Mouse (Mus musculus): Measurements from ENCODE around the gene Ptar1.
"Not testable (repeated sequence)": the region's sequence is repeated elsewhere in the genome, so short reads cannot be mapped to it uniquely, and the experiment has no call there.

Gene Ptar1

DNA sequence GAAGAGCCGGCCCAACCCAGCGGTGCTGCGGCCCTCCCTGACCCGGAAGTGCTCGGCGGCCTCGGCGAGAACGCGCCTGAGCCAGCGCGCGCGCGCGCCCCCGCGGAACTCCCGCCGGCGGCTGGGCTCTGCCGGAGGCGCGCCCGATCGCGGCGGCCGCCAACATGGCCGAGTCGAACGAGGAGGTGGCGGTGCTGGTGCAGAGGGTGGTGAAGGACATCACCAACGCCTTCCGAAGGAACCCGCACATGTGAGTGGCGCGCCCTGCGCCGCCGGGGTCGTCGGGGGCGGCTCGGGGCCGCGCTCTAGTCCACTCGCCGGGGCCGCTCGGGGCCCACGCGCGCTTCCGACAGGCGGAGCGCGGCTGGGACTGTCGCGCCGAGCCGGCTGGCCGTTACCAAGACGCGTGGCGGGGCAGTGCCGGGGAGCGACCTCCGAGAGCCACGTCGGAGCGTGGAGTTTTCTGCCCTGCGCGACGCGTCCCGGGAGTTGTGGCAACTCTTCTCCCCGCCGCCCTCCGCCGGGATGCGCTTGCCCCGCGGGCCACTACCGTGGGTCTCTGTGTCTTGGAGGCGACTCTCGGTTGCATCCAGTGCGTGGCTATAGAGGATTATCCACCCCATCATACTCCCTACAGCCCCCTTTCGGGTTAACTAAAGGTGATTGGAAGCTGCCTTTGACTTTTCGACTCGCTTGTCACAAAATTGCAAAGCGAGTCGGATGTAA, at the start of gene Ptar1:
Ptar1 (plus strand) TSS at position 134 of the 726 bp plus-strand sequence.
- peak; percentile 82 for DNase-seq (ENCODE audit: low spot score)

DNA sequence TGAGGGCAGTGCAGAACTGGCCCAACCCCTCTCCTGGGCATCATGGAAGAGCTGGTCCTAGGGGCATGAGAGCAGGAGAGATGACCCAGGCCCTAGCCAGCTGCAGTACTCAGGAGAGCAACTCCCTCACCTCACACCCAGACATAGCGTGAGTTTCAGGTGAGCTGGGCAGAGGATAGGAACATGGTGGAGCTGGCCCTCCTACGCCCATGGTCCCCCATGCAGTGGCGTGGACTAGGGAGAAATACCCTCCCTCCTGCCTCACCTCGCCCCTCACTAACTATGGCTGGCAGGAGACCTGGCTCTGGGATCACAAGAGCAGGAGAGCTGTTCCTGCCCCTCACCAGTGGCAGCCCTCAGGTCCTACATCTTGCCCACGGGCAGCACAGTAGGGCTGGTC, 43.4 kb upstream of the Ptar1 start:
- DNase-seq (ENCODE audit: low spot score), result no peak

DNA sequence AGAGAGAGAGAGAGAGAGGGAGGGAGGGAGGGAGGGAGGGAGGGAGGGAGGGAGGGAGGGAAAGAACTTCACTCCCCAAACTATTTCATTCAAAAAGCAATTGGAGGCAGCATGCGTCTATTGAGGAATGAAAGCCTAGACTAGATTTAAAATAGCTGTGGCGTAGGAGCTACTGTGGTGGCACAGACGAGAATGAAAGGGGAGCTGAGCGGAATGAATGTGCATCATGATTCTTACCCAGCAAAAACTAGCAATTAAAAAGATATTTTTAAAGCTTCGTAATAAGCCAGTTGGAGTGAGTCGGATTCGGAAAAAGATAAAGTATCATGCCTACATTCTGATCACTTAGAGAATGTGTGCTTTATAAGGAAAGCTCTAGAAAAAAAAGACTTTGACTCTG, 41.9 kb upstream of the Ptar1 start:
- no peak for DNase-seq (ENCODE audit: low spot score)

DNA sequence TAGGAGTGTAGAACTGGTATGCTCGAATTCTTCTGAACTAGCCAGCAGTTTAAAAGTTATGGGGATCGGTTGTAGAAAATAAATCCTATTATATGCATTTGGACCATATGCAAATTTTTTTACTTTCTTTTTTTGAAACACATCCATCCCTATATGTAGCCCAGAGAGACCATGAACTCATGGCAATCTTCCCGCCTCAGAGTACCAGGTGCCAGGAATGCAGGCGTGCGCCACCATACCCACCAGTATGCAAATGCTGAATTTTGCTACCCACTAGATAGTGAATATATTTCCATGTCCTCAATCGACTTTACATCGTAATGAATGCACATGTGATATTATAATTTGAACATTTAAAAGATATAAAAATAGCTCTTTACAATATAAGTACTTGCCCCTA, 39.9 kb upstream of the Ptar1 start:
- no peak for DNase-seq (ENCODE audit: low spot score)

DNA sequence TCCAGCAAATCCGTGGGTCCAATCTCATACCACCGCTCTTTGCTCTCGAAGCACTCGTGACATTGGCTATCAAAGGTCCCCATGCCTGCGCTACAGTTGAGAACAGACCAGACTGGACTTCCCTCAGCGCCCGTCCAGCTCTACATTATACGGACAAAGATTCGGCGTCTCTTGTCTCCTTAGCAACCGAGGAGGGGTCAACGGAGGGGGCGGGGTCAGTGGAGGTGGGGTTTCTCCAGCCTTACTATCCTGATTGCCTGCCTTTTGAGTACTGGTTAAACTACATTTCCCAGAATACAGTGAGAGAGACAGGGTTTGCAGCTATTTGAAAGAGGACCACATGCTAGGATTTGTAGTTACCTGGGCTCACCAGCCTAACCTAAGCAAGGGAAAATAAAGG, 34.6 kb upstream of the Ptar1 start, which contains the start of gene 1700028P14Rik:
1700028P14Rik (minus strand) TSS at position 169 of the 400 bp plus-strand sequence.
- no peak for DNase-seq (ENCODE audit: low spot score)

DNA sequence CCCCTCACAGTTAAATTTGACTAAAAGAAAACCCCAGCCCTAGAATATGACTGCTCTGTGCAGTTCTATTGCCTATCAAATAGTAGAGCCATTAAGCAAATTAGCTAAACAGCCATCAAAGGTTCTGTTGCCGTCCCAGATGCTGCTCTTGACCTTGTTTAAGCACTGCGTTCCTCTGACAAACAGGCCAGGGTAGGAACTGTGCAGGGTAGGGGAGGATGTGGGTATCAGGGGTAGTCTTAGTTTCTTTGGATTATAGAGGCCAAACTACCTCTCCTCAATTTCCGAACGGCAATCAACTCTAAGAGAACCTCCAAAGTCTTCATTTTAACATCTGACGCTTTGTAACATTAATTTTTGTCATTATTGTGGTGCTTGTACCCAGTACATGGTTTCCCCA, 34.1 kb upstream of the Ptar1 start:
- no peak for DNase-seq (ENCODE audit: low spot score)

DNA sequence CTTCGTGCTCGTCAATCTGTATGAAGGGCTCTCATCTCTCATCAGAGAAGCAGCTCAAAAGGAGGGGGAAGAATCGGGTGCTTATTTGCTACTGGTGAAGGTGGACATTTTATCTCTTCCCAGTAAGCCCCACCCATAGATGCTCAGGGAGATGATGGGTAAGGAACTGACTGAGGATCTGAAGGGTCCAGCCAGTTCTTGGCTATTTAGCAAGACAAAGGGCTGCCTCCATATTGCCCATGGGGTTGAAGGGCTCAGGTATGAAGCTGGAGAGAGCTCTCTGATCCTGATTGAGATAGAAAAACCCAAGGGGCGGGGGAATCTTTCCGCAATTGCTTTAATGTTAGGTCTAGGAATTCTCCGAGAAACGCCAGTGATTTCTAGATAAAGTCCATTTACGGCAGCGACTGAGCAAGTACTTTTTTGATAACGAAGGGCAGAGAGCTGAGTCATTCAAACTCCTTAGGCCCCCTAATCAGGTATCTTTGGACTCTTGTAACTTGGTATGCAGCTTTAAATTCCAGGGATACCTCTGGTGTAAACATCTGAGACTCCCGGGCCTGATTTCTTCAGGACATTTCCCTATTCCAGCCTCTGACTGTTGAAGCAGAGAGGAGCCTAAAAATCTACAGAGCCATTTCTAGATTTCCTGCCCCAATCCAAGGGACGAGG, 29.8 kb upstream of the Ptar1 start:
- DNase-seq (ENCODE audit: low spot score), result no peak

DNA sequence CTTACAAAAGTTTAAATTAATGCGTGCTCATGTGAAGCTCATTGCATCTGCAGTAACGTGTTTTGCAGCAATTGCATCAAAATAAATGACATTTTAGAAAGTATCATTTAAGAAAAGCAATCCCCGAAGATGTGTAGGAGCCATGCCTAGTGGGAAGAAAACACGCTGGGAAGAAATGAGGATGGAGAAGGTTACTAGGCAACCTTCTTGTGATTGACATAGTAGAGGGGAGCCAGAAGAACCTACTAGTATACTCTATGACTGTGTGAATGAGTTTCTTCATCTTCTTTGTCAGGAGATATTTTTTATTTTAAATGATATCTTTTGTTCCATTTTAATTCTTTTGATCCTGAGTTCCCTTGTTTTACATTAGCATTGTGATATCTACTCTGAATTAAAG, 28.9 kb upstream of the Ptar1 start:
- DNase-seq (ENCODE audit: low spot score), result no peak

DNA sequence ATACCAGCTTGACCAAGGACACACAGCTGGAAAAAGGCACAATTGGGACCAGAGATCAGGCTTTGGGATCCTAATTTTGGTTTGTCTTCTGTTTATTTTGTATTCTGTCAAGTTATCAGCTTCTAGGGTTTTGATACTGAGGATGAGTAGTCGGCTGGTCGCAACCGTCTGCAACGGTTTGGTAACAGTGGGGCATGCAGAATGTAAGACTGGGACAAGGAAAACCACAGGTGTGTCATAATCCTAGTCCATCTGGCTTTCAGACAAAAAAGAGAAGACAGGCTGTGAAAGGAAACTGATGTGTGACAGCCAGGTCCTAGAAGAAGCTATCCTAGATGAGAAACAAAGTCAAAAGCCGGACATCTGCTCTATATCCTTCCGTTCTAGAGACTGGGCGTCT, 23.1 kb upstream of the Ptar1 start:
- DNase-seq (ENCODE audit: low spot score), result no peak

DNA sequence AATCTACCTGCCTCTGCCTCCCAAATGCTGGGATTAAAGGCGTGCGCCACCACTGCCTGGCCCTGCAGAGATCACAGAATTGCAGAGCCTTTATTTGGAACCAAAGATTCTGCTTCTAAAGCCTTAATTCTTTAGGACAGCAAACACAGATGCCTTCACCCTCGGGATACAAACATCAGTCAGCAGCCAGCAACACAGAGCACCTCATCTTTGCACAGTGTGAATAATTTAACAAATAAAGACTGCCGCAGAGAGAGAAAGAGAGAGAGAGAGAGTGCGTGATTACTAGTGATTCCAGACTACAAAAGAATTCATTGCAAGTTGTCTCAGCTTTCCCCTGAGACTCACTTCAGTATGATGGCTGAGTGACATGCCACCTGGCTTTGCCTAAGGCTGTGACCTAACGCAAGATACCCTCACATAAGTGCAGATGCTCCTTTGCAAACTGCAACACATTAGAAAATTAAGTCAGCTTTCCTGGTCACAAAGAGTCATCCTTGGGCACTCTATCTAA, 19.0 kb upstream of the Ptar1 start:
- DNase-seq (ENCODE audit: low spot score), result no peak

DNA sequence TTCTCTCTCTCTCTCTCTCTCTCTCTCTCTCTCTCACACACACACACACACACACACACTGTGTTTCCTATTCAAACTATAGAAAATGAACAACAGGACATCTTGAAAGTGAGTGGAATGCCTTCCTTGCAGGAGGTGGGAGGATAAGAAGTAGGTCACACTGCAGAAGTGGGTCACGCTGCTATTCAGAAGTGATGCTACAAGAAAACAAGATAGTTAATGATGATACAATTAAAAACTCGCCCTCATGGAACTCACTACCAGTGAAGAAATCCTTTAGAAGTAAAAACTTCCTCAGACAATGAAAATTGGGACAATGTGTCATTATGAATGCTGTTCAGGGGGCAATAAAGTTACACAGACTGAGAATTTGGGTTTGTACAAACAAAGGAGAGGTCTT, 14.2 kb upstream of the Ptar1 start:
- no peak for DNase-seq (ENCODE audit: low spot score)

DNA sequence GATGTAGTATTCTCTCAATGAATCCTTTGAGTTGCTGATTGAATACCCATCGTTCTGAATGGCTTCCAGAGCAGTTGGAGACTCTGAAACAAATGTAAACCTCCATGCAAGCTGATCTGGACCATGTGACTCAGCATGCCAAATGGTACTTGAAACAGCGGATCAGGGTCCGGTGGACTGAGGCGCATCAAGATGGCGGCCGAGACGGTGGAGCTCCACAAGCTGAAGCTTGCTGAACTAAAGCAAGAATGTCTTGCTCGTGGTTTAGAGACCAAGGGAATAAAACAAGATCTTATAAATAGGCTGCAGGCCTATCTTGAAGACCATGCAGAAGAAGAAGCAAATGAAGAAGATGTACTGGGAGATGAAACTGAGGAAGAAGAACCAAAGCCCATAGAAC, 11.6 kb upstream of the Ptar1 start:
- not testable (repeated sequence) for DNase-seq (ENCODE audit: low spot score)

DNA sequence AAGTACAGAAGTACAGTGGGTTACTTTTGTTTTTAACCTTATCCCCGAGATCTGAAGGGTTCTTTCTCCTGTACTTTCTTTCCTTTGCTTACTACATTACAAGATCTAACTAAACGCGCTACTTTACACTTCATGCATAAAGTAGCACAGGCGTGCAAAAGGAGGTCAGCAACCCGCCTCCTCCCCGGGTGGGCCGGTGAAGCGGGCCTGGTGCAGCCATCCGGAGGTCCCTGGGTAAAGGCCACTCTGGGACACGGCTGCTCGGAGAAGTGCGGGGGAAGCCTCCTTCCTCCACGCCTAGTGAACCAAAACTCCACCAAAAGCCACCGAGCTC, 300 bp upstream of the Ptar1 start:
- no peak for DNase-seq (ENCODE audit: low spot score)

DNA sequence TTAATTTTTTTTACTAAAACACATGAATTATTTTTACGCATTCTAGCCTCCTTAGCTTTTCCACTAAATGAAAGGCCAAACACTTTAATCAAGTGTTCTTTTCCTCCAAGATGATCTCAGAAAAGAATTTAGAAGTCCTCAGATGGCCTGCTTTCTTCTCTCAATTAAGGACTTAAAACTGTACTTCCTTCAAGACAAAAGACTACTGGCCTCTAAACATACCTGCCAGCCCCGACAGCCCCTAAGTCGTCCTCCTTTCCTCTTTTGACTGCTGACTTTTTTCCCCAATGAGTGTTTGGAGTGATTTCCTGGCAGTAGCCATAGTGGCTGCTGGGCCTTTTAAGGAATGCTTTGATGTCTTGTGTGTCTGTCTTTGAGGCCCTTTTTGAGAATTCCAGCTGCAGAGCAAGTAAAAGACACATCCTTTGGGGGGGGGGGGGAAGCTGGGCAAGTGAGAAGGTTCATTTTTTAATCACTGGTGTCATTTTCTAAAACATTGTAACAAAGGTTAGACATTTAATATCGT, 1.3 kb downstream of the Ptar1 start:
- peak; percentile 5 for DNase-seq (ENCODE audit: low spot score)

DNA sequence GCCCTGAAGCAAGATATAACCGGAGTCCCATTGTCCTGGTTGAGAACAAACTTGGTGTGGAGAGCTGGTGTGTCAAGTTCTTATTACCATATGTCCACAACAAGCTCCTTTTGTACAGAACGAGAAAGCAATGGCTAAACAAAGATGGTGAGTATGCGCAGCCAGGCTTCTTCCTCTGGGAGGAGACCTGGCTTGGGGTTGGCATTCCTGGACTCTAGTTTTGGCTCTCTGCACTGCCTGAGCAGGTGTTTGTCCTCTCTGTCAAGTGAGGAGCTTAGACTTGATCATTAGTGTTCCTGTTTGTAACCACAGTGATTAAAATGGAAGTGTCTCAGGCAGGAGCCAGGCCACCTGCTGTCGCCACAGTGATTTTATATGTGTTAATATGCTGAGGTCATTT, 7.1 kb downstream of the Ptar1 start:
- no peak for DNase-seq (ENCODE audit: low spot score)

DNA sequence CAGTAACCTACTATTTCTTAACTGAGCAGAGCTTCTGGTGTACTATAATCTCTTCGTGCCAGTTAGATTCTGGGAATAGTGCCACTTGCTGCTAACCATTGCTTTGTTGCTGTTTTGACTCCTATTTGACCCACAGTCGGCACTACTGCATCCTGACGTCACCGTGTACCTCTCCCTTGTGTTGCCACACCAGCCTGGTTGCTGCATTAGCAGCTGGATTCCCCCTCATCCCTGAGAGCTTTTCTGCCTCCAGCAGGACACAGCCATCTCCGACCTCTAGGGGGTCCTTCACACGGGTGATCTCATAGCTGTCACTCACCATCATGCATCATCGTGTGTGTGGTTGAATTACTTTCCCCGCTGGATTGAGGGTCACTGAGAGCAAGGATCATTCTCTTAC, 10.6 kb downstream of the Ptar1 start:
- DNase-seq (ENCODE audit: low spot score), result no peak

DNA sequence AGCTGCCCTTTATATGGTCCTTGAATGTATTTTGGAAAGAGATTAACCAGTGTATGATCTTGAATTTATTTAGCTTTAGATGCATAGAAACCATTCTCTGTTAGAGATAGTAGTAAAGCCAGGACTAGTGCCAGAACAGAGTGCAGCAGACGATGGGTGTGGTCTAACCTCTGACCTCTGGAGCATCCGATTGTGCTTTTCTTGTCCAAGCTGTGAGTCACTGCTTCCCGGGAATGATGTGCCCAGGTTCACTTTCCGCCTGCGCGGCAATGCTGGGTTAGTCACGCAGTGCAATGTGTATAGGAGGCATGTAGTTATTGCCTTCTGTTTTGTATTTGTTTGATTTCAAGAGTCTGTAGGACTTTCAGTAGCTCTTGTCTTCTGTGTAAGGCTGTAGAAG, 11.1 kb downstream of the Ptar1 start:
- DNase-seq (ENCODE audit: low spot score), result no peak

DNA sequence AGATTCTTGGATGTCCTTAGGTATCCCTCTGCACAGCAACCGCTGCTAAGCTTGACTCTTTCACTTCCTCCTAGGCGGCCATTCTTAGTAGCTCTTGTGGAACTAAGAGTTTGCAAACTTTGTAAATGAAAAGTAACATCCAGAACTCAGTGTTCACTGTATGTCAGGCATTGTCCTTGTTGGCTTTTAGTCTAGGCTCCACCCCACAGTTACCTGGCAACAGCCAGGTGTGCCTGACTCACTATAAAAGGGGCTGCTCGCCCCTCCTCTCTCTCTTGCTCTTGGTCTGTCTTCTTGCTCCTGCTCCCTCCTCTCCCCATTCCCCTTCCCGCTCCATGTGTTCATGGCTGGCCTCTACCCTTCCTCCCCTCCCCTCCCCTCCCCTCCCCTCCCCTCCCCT, 11.9 kb downstream of the Ptar1 start:
- DNase-seq (ENCODE audit: low spot score), result no peak

DNA sequence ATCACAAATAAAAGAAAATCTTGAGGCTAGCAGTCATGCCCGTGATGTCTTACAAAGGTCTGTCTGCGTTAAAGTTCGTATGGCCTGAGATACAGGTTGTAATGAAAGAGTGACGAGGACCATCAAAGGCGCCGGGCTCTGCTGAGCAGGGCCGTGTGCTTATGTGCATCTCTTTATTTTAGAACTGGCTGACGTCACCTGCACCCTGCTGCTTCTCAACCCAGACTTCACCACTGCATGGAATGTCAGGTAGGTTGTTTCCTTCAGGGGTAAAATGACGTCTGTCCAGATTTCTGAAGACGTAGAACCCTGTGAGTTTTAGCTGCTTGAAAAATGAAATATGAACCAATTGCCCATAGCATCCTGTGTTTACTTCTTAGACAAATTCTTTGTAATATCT, 15.7 kb downstream of the Ptar1 start:
- DNase-seq (ENCODE audit: low spot score), result no peak

DNA sequence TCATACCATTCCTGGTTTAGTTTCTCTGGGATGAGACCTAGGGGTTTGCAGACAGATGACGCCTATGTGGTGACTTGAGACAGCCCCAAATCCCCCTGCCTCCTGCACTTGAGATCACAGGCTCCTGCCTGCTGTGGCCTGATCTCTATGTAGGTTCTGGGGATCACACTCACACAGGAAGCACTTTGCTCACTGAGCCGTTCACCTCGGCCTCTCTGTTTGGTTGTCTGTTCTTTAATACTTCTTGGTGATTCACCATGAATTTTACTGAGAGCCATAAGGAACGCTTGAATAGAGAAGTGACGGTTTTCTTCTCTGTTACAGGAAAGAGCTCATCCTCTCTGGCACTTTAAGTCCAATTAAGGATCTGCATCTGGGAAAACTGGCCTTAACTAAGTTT, 18.2 kb downstream of the Ptar1 start:
- DNase-seq (ENCODE audit: low spot score), result no peak

DNA sequence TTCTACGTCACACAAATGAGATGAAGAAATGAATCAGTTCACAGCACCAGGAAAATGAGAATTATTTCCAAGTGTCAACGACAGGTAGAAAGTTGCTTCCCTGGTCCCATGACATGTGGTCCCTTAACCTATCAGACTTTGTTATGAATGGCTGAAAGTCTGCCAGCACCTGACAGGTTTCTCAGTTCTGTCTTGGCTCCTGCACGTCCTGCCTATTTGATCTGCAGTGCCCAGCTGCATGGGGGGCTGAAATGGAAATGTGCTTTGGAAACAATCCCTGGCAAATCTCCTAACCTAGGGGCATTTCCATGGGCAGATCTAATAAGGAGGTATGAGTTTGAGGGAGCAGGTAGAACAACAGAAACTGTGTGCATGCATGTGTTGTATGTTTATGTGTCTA, 59.3 kb downstream of the Ptar1 start:
- no peak for DNase-seq (ENCODE audit: low spot score)

DNA sequence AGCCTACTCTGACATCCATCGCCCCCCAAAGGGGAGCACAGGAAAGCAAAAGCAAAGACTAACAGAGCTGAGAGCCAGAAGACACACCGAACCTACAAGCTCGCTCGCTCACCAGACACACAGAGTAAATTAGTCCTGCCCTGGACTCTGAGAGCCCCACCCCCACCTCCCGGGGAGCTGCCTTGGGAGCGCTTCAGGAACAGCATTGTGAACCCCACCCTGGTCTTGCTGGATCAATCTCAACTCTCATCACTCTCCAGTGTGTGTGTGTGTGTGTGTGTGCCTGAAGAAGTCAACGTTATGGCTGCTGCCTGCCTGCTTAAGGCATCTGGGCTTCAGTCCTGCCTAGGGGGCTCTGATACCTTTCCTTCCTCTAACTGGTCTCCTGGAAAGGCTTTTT, 69.8 kb downstream of the Ptar1 start:
- DNase-seq (ENCODE audit: low spot score), result no peak

DNA sequence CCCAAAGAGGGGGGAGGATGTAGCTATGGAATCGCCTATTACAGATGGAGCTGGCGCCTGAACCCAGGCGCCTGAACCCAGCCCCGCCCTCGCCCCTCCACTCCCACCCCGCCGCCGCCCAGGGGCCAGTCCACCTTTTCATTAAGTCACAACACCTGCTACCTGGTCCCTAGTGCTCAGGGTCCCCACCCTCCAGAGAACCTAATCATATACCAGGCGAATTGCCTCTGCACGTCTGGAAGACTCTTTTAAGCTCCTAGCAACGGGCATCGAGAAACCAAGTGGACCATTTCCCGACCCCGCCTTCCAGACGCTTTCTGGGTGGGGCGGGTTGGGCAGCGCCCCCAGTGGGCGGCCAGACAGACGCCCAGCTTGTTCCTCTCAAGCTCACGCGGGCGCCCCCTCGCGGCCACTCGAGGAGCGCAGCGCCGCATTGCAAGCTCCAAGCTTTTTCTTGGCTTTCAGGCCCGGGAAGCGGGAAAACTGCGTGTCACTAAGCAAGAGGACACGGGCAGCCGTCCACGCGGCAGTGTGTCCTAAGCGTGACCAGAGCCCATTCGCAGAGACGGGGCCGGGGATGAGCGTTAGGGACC, 70.8 kb downstream of the Ptar1 start:
- peak; percentile 73 for DNase-seq (ENCODE audit: low spot score)

Measured in c-Kit-positive CD71-positive TER-119-positive erythroid progenitor cells, embryonic 14.5 days (primary cell).